Mouse (Mus musculus) layer of hippocampus, adult 2 months (tissue): ENCODE data around the gene BC030870. TPM values are rescaled to one million over a fixed set of nuclear protein-coding genes. Genes with fewer than 3 reads are reported as not detected.
"Not testable (repeated sequence)": the region's sequence is repeated elsewhere in the genome, so short reads cannot be mapped to it uniquely, and the experiment has no call there.

Experiments
- DNase-seq, 2 experiments: peaks; one replicate each; pipeline ENCODE4 v3.0.0; 2022; ENCODE audit warnings: low spot score in 2 of 2
- H3K27ac ChIP-seq: fragments of 200-600 bp; 2 replicates; pipeline ENCODE4 v1.8.1; 2022
- H3K4me3 ChIP-seq: fragments of 200-600 bp; 2 replicates; pipeline ENCODE4 v1.8.1; 2022; ENCODE audit warnings: mild to moderate bottlenecking
- CTCF ChIP-seq: fragments of 200-600 bp; conservative IDR thresholded peaks from 2 replicates; pipeline ENCODE4 v1.8.1; 2022; ENCODE audit warnings: antibody characterized with exemption, mild to moderate bottlenecking, moderate library complexity
- long read RNA-seq, 2 experiments: library from polyadenylated mRNA; stranded (forward); transcript quantifications; one replicate each; pipeline ENCODE4 v2.0.0; 2021; ENCODE audit warnings: borderline mapping rate in 2 of 2
- total RNA-seq, 2 experiments: library from RNA; stranded (reverse); gene quantifications; 2 replicates each; pipeline ENCODE4 v1.2.3; 2021

The BC030870 gene
- not detected for total RNA-seq
- long read RNA-seq, experiment 1 = 0 reads
- long read RNA-seq, experiment 2 = 0 reads

- TF ChIP-seq CTCF = no peak
- Histone ChIP-seq H3K27ac (no peak within 1 kb of the TSS), H3K4me3 (no peak within 1 kb of the TSS)
- no peak for DNase-seq
Observed at GRCm38 (mm10) chr8:65129199-65129788, at the start of gene BC030870. TSS of gene BC030870 (minus strand) at chr8:65129563.

GRCm38 (mm10) chr8:65174746-65175476 is 45.5 kb upstream of the BC030870 start:
- H3K4me3 ChIP-seq = no peak overlapping the region
- DNase-seq = no peak
- H3K27ac ChIP-seq = no peak overlapping the region
- TF ChIP-seq CTCF = no peak

- no peak for TF ChIP-seq CTCF
- no peak overlapping the region for H3K4me3 ChIP-seq
- no peak for DNase-seq
- H3K27ac ChIP-seq = no peak overlapping the region
Observed at GRCm38 (mm10) chr8:65169184-65169583, 39.8 kb upstream of the BC030870 start.

GRCm38 (mm10) chr8:65160676-65161075 is 31.3 kb upstream of the BC030870 start:
- H3K4me3 ChIP-seq, H3K27ac ChIP-seq: not testable (repeated sequence)
- TF ChIP-seq CTCF = peak; percentile 66
- peak; percentile 56 to 59 for DNase-seq

GRCm38 (mm10) chr8:65159096-65159748 is 29.9 kb upstream of the BC030870 start:
- H3K27ac ChIP-seq = peak overlapping the region; percentile 48

GRCm38 (mm10) chr8:65157901-65158300 is 28.5 kb upstream of the BC030870 start:
- H3K4me3 ChIP-seq = no peak overlapping the region
- H3K27ac ChIP-seq = no peak overlapping the region
- no peak for DNase-seq
- no peak for TF ChIP-seq CTCF

More at GRCm38 (mm10) chr8:65159096-65159748, 29.9 kb upstream of the BC030870 start:
- peak; percentile 61 for TF ChIP-seq CTCF
- H3K4me3 ChIP-seq = peak overlapping the region; percentile 8; the same call in 1 of the 2 replicates
- DNase-seq = peak; percentile 31 to 33

GRCm38 (mm10) chr8:65138830-65139466 is 9.6 kb upstream of the BC030870 start:
- H3K27ac ChIP-seq = no peak overlapping the region
- H3K4me3 ChIP-seq = no peak overlapping the region
- peak; percentile 75 for TF ChIP-seq CTCF
- no peak for DNase-seq

GRCm38 (mm10) chr8:65126454-65126853 is 2.9 kb downstream of the BC030870 start:
- DNase-seq = no peak
- Histone ChIP-seq H3K27ac (no peak overlapping the region), H3K4me3 (no peak overlapping the region)
- TF ChIP-seq CTCF = no peak

- no peak for DNase-seq
- Histone ChIP-seq H3K27ac (no peak overlapping the region), H3K4me3 (no peak overlapping the region)
- no peak for TF ChIP-seq CTCF
Observed at GRCm38 (mm10) chr8:65126014-65126413, 3.3 kb downstream of the BC030870 start.

- no peak for TF ChIP-seq CTCF
- Histone ChIP-seq H3K27ac (no peak overlapping the region), H3K4me3 (no peak overlapping the region)
- no peak for DNase-seq
Observed at GRCm38 (mm10) chr8:65112092-65112491, 17.3 kb downstream of the BC030870 start.

GRCm38 (mm10) chr8:65110285-65110691 is 19.1 kb downstream of the BC030870 start:
- peak; percentile 96 for TF ChIP-seq CTCF
- Histone ChIP-seq H3K27ac (no peak overlapping the region), H3K4me3 (no peak overlapping the region)
- DNase-seq = peak; percentile 52 to 82

GRCm38 (mm10) chr8:65108936-65109335 is 20.4 kb downstream of the BC030870 start:
- H3K27ac ChIP-seq = no peak overlapping the region
- DNase-seq = no peak
- H3K4me3 ChIP-seq = no peak overlapping the region
- TF ChIP-seq CTCF = no peak
